Mouse (Mus musculus): ENCODE data around the gene Ddx43. TPM values are rescaled to one million over a fixed set of nuclear protein-coding genes. Genes with fewer than 3 reads are reported as not detected.
"Not testable (repeated sequence)": the region's sequence is repeated elsewhere in the genome, so short reads cannot be mapped to it uniquely, and the experiment has no call there.

Gene Ddx43
- total RNA-seq (2021) = not detected

GRCm38 (mm10) chr9:78395630-78396351 is at the start of gene Ddx43:
TSS of gene Ddx43 (plus strand) at chr9:78395777.
- intact Hi-C loops (cut with DNase I) = no loop called here
- DNase-seq (ENCODE audit: low spot score) = peak; percentile 7

GRCm38 (mm10) chr9:78347004-78347403 is 48.6 kb upstream of the Ddx43 start:
- intact Hi-C loops (cut with DNase I) = loop anchor here (10.0 kb wide), 1 partner anchor 52 kb away; no protein-coding TSS in a partner anchor
- DNase-seq (ENCODE audit: low spot score) = no peak

- intact Hi-C loops (cut with DNase I) = loop anchor here (10.0 kb wide), 1 partner anchor 54 kb away; no protein-coding TSS in a partner anchor
- not testable (repeated sequence) for DNase-seq (ENCODE audit: low spot score)
These were observed 47.2 kb upstream of the Ddx43 start for GRCm38 (mm10) chr9:78348206-78349004.

GRCm38 (mm10) chr9:78349141-78349540 is 46.4 kb upstream of the Ddx43 start:
- intact Hi-C loops (cut with DNase I) = loop anchor here (10.0 kb wide), 1 partner anchor 54 kb away; no protein-coding TSS in a partner anchor

GRCm38 (mm10) chr9:78350007-78350406 is 45.6 kb upstream of the Ddx43 start:
- DNase-seq (ENCODE audit: low spot score); intact Hi-C loops (cut with DNase I): not testable (repeated sequence)

More at GRCm38 (mm10) chr9:78349141-78349540, 46.4 kb upstream of the Ddx43 start:
- DNase-seq (ENCODE audit: low spot score) = not testable (repeated sequence)

GRCm38 (mm10) chr9:78351504-78352220 is 43.9 kb upstream of the Ddx43 start:
- DNase-seq (ENCODE audit: low spot score) = no peak
- intact Hi-C loops (cut with DNase I) = no loop called here

- no peak for DNase-seq (ENCODE audit: low spot score)
- intact Hi-C loops (cut with DNase I) = no loop called here
These were observed 40.7 kb upstream of the Ddx43 start for GRCm38 (mm10) chr9:78354665-78355578.

GRCm38 (mm10) chr9:78355611-78356010 is 40.0 kb upstream of the Ddx43 start, which contains the start of gene Gsta2:
TSS of gene Gsta2 (minus strand) at chr9:78355788.
- no peak for DNase-seq (ENCODE audit: low spot score)
- intact Hi-C loops (cut with DNase I) = no loop called here

GRCm38 (mm10) chr9:78358053-78358452 is 37.5 kb upstream of the Ddx43 start:
- intact Hi-C loops (cut with DNase I) = loop anchor here (2.0 kb wide), 1 partner anchor 195 kb away; no protein-coding TSS in a partner anchor
- DNase-seq (ENCODE audit: low spot score) = peak; percentile 5

- intact Hi-C loops (cut with DNase I) = loop anchor here (2.0 kb wide), 1 partner anchor 193 kb away; no protein-coding TSS in a partner anchor
- DNase-seq (ENCODE audit: low spot score) = no peak
These were observed 35.7 kb upstream of the Ddx43 start for GRCm38 (mm10) chr9:78359750-78360483.

GRCm38 (mm10) chr9:78360484-78360872 is 35.1 kb upstream of the Ddx43 start:
- DNase-seq (ENCODE audit: low spot score) = no peak
- intact Hi-C loops (cut with DNase I) = no loop called here

GRCm38 (mm10) chr9:78363374-78363773 is 32.2 kb upstream of the Ddx43 start:
- intact Hi-C loops (cut with DNase I) = no loop called here
- no peak for DNase-seq (ENCODE audit: low spot score)

- no peak for DNase-seq (ENCODE audit: low spot score)
These were observed 30.9 kb upstream of the Ddx43 start for GRCm38 (mm10) chr9:78364701-78365100.

GRCm38 (mm10) chr9:78365850-78366544 is 29.6 kb upstream of the Ddx43 start:
- intact Hi-C loops (cut with DNase I) = no loop called here
- no peak for DNase-seq (ENCODE audit: low spot score)

More at GRCm38 (mm10) chr9:78364701-78365100, 30.9 kb upstream of the Ddx43 start:
- intact Hi-C loops (cut with DNase I) = no loop called here

GRCm38 (mm10) chr9:78367959-78368358 is 27.6 kb upstream of the Ddx43 start, which contains the start of gene Dppa5a:
TSS of gene Dppa5a (minus strand) at chr9:78368177.
- DNase-seq (ENCODE audit: low spot score); intact Hi-C loops (cut with DNase I): not testable (repeated sequence)

- no peak for DNase-seq (ENCODE audit: low spot score)
- intact Hi-C loops (cut with DNase I) = no loop called here
These were observed 26.8 kb upstream of the Ddx43 start for GRCm38 (mm10) chr9:78368671-78369293.

GRCm38 (mm10) chr9:78369349-78369748 is 26.2 kb upstream of the Ddx43 start:
- intact Hi-C loops (cut with DNase I) = no loop called here
- DNase-seq (ENCODE audit: low spot score) = no peak
